Mouse (Mus musculus): ENCODE measurements around the gene Zfp326.
"Not testable (repeated sequence)": the region's sequence is repeated elsewhere in the genome, so short reads cannot be mapped to it uniquely, and the experiment has no call there.

Gene Zfp326

DNA sequence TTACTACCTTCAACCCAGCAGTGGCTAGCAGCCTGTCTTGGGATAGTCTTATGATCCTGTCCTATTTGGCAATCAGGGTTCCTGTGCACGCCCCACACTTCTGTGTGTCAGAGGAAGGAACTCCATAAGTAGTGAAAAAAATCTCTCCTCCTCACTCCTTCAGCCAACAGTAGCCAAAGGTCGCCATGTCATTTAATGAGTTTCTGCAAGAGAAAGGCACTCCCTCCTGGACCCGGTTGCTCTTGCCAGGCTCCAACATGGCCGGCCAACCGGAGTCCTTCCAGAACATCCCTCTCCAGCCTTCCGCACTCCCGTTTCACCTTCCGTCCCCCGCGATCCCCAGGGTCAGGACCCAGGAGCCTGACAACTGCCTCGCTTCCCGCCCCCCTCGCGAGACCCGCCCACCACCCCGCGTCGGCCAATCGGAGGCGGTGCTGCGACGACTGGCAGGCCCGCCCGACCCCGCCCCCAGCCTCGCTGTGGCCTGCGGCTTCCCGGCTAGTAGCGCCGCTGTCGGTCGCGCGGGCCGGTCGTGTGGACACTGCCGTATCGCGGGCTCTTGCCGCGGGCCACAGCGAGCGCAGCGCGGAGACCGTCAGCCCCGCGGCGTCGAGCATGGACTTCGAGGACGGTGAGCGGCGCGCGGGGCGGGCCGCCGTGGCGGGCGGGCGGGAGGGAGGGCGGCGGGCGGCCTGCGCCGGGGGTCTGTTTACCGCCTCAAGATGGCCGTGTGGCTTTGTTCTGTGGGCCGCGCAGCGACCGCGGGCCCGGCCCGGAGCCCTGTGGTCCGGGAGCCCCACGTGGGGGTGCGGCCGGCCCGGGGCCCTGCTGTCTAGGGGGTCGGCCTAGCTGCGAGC is at the start of gene Zfp326:
Gene Zfp326 (plus strand): TSS at position 498 of the 857 bp plus-strand sequence.
- peak; percentile 91 to 93 for DNase-seq (ENCODE audit: low spot score in 2 of 2)

GRCm38 (mm10) chr5:105826916-105827510 is 49.4 kb upstream of the Zfp326 start:
- no peak for DNase-seq (ENCODE audit: low spot score in 2 of 2)

DNA sequence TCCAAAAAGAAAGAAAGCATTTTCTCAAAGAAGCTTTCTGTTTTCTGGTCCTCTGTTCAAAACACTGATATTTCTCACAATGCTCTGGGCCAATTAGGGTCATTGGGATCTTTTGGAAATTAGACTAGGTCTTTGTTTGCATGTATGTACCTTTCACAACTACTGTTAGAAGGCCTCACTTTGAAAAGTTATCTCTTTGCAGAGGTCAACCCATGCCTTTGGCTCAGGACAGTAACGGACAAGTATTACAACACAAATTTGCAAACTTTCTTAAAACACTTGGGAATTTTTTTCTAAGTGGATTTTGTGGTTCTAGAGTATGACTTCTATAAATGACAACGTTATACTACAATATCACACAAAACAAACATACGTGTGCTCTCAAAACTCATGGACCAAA is 48.3 kb upstream of the Zfp326 start:
- no peak for DNase-seq (ENCODE audit: low spot score in 2 of 2)

GRCm38 (mm10) chr5:105829008-105829586 is 47.3 kb upstream of the Zfp326 start:
- DNase-seq (ENCODE audit: low spot score in 2 of 2): no peak

DNA sequence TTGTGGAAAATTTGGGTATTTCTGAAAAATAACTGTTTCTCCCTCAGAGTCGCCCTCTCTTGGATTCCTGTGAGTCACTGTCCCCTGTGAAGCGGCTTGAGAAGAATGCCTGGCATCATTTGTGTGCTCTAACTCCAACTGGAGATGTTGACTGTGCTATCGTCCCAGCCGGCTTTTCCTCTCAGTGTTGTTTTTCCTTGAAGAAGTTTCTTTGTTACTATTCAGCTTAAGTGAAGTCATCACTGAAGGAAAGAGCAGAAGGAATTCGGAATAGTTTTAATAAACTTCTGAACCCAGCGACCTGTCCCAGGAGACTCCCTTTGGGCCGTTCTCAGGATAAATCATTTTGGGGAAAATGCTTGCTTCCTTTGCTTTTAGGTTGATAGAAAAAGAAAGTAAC is 44.2 kb upstream of the Zfp326 start:
- peak; percentile 51 to 53 for DNase-seq (ENCODE audit: low spot score in 2 of 2)

DNA sequence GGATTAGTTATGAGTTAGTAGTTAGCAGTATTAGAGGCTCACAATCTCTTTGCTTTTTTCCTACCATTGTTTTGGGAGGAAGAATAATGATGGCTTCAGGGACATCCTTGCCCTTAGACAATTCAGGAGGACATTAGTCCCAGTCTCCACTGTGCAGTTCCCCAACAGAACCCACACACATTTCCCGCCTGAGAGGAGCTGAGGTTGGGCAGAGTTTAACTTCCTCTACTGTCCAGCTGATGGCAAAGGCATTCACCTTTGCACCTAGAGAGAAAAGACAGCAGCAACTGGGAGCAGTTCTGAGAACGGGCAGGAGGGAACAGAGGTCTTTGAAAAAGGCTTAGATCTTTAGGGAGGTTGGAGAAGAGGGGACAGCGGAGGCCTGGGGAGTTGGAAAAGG is 42.4 kb upstream of the Zfp326 start:
- no peak for DNase-seq (ENCODE audit: low spot score in 2 of 2)

GRCm38 (mm10) chr5:105836006-105836405 is 40.4 kb upstream of the Zfp326 start:
- DNase-seq (ENCODE audit: low spot score in 2 of 2): peak; percentile 68 to 75

GRCm38 (mm10) chr5:105839740-105840310 is 36.5 kb upstream of the Zfp326 start:
- DNase-seq (ENCODE audit: low spot score in 2 of 2): no peak

DNA sequence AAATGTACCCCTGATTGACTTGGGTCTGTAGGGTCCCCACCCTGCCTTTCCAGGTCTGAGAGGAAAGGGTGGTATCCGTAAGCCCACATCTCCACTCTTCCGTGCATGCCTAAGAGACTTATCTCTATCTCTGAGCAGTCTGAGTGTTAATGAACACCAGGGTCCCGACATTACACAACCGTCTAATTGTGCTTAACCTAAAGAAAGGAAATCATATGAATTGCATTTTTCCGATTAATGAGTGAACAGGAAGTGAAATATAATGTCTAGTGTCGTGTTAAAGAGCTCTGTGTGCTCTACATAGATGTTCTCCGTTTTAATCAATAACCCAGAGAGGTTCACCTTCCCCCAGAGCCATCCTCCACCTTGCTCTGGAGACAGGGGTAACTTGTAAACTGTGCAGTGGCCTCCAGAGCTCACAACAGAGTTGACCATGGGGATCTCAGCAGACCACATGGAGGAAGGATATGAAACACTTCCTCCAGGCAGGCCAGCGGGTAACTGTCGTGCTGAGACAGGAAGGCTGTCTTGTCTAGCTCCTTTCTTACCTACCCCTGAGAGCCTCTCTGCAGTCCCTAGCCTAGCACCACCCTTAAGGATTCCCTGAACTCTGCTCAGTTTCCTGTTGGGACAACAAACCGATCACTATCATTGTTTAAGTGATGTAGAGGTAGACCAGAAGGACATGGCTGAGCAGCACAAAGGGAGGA is 32.2 kb upstream of the Zfp326 start:
- DNase-seq (ENCODE audit: low spot score in 2 of 2): no peak

DNA sequence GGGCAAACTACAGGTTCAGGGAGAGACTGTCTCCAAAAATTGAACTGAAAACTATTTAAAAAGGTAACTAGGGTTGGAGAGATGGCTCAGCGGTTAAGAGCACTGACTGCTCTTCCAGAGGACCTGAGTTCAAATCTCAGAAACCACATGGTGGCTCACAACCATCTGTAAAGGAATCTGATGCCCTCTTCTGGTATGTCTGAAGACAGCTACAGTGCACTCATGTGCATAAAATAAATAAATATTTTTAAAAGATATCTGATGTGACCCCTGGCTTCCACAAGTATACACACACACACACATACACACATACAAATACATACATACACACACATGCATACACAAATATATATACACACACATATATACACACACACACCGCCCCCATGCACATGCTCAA is 31.3 kb upstream of the Zfp326 start:
- DNase-seq (ENCODE audit: low spot score in 2 of 2): no peak

- no peak for DNase-seq (ENCODE audit: low spot score in 2 of 2)
These were observed 28.6 kb upstream of the Zfp326 start for GRCm38 (mm10) chr5:105847726-105848125.

DNA sequence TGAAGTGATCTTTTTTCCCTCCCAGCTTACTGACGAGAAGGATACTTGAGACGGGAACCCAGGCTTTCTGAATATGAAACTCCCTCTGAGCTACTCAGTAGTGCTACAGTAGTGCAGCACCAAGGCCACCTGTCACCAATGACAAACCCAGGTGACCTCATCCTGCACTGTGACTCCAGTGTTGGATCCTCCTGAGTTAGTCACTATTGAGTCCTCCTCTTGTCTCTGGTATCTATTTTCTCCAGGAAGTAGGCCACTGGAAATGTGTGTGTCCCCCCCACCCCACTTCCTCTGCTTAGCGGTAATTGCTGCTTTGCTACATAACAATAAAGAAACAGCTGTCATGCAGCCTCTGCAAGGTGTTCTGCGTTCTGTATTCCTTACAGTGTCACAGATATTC is 27.1 kb upstream of the Zfp326 start:
- DNase-seq (ENCODE audit: low spot score in 2 of 2): no peak

DNA sequence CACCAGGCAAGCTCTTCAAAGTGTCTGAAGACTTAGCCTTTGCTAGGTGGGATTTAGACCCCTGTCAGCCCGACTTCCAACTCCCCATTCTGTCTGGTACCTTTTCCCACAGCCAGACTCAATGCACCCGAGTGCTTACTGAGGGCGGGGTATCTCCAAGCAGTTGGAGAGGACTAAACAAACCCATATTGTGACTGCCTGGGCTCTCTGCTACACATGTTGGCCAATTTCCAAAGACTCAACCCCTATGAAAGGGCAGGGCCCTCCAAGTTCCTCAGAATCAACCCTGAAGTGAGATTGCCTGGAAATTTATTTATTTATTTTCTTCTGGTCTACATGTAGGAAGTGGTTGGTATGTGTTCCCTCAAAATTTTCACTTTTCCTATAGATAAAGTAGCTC is 26.7 kb upstream of the Zfp326 start:
- no peak for DNase-seq (ENCODE audit: low spot score in 2 of 2)

GRCm38 (mm10) chr5:105853271-105853670 is 23.1 kb upstream of the Zfp326 start:
- DNase-seq (ENCODE audit: low spot score in 2 of 2): no peak

GRCm38 (mm10) chr5:105857486-105857885 is 18.9 kb upstream of the Zfp326 start:
- no peak for DNase-seq (ENCODE audit: low spot score in 2 of 2)

GRCm38 (mm10) chr5:105858754-105859694 is 17.3 kb upstream of the Zfp326 start:
- DNase-seq (ENCODE audit: low spot score in 2 of 2): peak; percentile 44 to 47

- DNase-seq (ENCODE audit: low spot score in 2 of 2): no peak
These were observed 16.5 kb upstream of the Zfp326 start for GRCm38 (mm10) chr5:105859716-105860460.

GRCm38 (mm10) chr5:105860461-105860835 is 15.9 kb upstream of the Zfp326 start:
- DNase-seq (ENCODE audit: low spot score in 2 of 2): no peak

GRCm38 (mm10) chr5:105861616-105862015 is 14.7 kb upstream of the Zfp326 start:
- no peak for DNase-seq (ENCODE audit: low spot score in 2 of 2)

DNA sequence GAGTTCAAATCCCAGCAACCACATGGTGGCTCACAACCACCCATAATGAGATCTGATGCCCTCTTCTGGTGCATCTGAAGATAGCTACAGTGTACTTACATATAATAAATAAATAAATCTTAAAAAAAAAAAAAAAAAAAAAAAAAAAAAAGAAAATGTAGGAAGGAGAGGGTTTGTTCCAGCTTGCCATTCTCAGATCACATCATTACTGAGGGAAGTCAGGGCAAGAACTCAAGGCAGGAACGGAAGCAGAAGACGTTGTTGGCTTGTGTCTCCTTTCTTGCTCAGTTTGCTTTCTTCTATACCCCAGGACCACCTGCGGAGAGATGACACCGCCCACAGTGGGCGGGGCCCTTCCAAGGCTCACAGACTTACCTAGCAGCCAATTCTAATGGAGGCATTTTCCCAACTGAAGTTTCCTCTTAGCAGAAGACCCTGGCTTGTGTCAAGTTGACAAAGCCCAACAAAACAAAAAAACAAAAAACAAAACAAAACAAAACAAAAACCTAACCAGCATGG is 11.2 kb upstream of the Zfp326 start:
- DNase-seq (ENCODE audit: low spot score in 2 of 2): not testable (repeated sequence)

All from heart, adult 9 months (tissue).